Mouse (Mus musculus): ENCODE data around the gene Fermt1.

The Fermt1 gene

DNA sequence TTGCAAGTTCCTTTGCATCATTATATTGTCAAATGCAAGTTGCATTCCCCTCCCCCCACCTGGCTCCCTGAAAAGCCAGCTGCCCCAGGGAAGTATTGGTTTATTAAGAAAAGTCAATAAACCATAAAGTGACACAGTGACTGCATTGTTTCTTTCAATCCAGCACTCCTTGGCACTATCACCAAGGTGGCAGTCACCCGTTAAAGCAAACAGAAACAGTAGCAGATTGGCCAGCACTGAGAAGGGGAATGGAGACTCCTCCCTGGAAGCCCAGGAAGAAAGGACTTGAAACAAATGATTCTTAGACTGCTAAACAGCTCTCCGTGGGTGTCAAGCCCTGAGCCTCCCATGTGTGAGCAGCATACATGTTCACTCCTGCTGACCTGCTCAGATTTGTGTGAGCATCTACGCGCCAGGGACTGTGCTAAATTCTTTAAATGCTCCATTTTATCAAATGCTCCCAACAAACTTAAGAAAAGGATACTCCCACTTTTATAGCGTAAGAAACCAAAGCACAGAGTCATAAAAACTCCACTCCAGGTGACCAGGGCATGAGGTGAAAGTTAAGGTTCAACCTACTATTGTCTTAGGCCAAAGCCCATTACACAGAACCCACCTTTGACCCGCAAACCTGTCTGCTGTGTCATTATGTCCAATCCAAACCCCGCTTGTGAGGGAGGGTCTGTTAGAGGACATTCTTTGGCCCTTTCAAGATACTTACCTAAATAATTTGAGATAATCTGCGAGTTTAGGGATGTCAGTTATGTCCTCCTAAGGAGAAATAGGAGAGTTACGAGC lies 23.4 kb downstream of the Fermt1 start:
- CTCF ChIA-PET = no interaction called here

DNA sequence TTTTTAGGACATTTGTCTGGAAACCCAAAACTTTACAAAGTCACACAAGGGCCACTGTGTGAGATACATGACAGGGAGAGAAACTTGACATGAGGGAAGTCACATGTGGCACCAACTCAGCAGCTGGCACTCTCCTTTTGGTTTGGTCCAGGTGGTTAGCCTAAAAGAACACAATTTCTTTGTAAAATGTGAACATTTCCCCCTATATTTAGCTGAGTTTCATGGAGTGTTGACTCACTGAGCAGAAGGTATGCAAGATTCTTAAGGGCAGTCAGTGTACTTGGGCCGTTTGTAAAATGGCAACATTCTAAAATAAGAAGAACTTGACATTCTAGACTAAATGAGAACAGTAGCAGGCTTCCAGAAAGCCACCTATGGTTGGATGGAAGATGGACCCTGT lies 30.9 kb downstream of the Fermt1 start:
- CTCF ChIA-PET = no interaction called here

DNA sequence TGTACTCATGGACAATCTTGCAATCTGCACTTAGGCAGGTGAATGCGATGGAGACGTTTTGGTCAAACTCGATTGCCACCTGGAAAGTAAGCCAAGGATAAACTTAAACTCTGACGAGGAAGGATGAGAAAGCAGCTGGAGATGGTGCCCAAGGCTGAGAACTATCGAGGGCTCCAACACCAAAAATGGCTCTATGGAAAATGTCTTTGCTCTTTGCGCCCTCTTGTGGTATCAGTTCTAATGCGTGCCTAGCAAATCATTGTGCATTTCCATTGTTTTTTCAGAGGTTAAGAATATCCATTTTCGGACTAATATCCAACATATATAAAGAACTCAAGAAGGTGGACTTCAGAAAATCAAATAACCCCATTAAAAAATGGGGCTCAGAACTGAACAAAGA lies 38.9 kb downstream of the Fermt1 start:
- CTCF ChIA-PET = no interaction called here

DNA sequence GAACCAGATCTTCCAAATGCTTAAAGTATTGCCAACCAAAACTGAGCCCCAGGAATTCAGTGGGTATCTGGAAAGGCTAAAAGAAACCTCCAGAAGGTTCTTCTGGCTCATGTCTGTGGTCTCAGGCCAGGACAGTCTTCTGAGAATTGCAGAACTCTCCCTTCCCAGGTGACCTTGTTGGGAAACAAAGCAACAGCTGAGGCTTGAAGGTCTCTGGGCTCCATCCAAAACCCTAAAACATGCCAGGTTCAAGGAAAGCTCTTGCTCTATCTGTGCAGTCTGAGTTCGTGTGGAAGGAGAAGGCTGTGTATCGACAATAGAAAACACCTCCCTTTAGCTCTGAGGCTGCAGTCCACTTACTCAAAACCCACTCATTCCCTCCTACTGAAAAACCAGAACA lies 40.7 kb downstream of the Fermt1 start:
- CTCF ChIA-PET = no interaction called here

DNA sequence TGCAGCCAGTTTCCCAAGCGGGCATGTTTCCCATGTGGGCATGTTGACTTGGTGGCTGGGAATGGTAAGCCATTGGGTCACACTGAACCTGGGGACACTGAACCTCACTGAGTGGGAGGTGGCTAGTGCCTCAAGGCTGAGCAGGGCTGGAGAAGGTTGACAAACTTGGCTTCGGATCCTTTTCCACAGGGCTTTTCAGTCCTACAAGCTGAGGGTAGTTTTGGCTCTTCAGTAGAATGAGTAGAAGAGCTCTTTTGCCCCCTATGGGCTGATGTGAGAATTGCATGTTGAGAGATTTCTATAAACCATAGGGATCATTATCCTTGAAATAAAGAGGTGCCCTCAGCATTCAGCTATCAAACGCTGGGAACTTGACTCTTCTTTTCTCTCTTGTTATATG lies 42.2 kb downstream of the Fermt1 start:
- CTCF ChIA-PET = interaction anchor here (0.7 kb wide), 1 partner anchor 121 kb away, joined by 3 read pairs; no protein-coding TSS in a partner anchor

DNA sequence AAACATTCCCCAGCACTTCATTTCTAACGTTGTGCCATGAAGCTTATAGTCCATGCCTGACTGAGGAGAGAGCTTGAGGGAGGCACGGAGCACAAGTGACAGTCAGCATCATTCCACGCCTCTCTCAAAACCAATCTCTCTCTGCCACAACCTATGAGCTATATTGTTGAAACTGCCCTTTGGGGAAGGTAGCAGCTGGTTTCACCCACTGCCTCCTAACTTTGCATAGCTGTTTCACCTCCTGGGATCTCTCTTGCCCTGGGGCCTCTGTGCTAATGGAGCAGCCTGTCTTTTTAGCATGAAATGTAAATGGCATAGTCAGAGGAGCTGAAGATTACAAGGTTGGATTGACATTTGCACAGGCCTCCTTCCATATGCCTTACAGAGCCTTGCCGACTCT lies 43.6 kb downstream of the Fermt1 start:
- CTCF ChIA-PET = no interaction called here

DNA sequence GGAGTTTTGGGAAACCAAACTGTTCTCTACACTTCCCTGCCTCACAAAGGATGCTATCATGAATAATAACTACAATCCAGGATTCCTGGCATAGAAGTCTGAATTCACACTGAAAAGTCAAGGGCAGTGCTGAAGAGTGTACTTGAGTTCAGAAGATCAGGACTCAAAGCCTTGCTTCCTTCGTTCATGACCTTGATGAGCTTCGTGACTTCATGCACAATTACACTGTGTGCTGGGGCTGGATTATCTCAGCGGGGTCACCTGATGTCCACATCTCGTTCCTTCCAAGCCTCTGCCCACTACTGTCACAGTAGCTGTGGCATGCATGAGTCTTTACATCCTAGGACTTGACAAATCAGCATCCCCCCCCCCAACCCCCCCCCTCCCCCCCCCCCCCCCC lies 44.1 kb downstream of the Fermt1 start:
- CTCF ChIA-PET = no interaction called here

DNA sequence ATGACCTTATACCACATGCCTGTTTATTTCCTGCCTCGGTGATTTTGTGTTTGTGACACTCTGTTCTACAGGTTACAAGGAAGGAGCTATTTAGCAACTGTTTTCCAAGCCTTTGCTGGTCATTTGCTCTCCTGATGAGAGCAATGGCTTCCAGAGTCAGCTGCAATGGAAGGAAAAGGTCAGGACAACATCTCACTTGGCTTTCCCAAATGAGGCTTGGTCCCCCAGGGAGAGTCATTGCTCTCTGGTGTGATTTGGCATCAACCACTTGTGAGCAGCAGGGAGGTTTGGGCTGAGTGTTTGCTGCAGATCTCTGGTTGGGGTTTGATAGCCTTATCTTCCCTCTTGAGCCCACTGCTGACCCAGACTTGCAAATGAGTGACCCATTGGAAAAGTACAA lies 45.1 kb downstream of the Fermt1 start:
- CTCF ChIA-PET = no interaction called here

DNA sequence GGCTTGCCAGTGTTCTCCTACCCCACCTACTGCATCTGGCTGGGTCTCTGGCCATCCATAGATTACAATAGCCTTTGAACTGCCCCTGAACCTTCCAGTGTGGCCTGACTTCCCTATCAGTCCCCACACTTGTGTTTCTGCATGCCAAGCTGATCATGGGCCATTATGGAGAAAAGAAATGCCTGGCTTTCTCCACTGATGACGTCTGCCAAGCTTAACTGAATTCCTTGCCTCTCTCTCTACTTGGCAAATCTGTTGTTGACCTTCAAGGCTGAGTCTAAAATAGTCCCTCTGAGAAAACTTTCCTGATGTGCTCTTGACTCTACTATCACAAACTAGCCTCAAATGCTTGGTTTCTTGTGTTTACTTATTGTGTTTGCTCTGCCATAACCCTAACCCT lies 47.5 kb downstream of the Fermt1 start:
- CTCF ChIA-PET = no interaction called here

DNA sequence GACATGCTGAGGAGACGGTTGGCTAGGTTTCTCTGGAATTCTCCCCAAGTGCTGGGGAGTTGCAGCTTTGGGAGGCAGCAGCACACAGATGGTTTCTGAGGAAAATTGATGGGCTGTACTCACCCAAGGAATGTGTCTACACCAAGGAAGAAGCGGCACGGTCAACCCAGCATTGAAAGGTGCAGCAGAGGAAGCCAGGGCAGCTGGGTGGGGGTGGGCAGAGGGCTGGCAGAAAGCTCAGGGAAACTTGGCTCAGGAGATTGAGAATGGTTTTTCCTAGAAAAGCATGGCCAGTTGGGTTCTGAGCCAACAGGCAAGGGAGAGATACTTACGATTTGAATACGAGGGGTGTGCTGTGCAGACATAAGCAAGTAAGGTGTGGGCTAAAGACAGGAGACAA lies 51.9 kb downstream of the Fermt1 start:
- CTCF ChIA-PET = no interaction called here

DNA sequence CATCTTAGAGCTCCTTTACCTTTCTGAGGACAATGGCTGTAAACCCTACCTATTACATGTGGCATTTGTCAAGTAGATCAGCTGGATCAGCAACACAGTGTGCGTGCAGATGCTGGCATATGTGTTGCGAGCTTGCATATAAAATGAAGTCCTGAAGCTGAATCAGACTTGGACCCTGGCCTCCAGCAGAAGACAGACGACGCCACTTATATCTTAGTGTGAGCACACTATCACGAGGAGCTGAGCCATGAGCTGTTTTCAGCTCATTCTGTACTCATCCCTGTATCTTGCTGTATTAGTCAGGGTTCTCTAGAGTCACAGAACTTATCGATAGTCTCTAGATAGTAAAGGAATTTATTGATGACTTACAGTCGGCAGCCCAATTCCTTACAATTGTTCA lies 60.4 kb downstream of the Fermt1 start:
- CTCF ChIA-PET = interaction anchor here (0.7 kb wide), 1 partner anchor 38 kb away, joined by 4 read pairs; no protein-coding TSS in a partner anchor

DNA sequence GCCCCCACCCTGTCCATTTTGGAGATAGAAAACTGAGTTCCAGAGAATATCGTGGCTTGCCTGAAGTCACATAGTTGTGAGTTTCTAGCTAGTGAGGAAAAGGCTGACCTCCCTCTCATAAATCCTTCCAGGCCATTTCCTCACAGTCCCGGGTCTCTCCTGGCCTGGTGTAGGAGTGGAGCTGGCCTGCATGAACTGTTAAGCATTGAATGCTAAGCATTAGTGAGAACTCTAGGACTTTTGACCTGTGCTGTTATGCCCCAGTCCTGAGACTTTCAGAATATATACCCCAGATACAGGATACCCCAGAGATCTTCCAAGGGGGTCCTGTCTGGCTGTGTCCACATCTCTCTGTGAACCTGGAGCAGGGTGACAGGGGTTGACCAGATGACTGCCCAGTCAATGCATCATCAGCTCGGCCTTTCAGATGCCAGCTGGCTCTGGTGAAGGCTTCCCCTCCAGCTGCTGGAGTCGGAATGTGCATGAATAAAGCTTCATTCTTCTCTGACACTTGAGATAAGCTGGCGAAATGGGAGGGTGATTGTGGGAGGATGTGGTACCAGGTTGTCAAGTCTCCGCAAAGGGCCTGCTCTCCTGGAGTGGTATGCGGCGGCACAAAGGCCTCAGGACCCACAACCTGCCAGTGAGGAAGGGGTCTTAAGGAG lies 61.3 kb downstream of the Fermt1 start:
- CTCF ChIA-PET = no interaction called here

DNA sequence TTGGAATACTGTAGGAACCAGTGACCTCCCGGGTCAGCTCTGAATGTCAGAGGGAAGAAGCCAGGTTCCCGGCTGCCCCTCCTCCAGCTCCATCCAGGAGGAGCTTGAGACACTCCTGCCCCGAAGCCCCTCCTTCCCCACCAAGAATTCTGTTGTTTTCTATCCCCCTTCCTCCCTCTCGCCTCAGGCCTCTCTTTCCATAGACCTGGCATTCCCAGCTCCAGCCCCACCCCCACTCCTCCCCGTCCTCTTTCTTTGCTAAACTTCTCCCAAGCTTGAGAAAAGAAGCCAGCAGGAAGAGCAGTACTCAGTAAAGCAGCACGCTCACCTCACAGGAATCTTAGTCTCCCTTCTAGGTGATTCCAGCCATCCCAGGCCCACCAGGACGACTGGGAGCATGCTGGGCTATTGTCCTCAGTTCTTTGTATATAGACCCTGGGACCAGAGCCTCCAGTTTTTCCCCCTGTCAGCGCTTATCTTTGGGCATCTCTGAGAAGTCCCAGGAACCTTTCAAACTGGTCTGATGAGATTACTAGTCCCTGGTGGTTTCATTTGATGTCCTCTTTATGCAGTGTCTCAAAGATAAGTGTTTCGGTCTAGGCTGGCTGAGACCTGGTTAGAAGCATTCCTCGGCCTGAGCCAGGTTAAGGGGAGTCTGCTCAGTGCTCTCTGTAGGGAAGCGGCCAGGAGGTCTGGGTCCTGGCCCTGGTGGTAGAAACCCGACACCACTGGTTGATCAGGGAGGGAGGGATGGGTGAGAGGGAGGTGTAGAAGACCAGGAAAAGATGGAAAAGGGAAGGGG lies 64.7 kb downstream of the Fermt1 start, which contains the start of gene Lrrn4:
Gene Lrrn4, minus strand, starts transcription at position 48 of the 802 bp plus-strand sequence.
- CTCF ChIA-PET = no interaction called here

DNA sequence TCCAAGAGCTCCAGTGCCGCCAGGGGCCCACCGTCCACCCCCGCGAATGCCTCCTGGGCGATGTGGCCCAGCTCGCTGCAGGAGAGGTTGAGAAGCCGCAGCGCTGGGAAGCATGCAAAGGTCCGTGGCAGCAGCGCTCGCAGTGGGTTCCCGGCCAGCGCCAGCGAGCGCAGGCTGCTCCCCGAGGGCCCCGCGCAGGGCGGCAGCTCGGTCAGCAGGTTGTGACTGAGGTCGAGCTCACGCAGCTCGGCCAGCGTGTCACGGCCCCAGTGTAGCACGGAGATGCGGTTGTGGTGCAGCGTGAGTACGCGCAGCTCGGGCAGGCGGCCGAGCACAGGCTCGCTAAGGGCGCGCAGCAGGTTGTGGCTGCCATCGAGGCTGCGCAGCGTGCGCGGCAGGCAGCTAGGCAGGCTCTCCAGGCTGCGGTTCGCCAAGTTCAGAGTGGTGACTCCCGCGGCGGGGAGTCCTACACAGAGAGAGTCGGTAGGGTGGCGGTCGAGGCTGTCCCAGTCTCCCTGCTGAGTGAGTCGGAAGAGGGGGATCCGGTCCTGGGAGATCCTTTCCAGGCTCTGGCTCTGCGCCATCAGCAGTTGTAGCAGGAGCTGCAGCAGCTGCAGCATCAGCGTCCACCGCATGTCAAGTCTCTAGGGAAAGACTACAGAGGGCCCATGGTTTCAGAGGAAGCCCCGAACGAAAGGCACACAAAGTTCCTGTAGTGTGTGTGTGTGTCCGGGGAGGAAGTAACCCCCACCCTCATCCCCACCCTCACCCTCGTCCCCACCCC lies 66.3 kb downstream of the Fermt1 start:
- CTCF ChIA-PET = no interaction called here

DNA sequence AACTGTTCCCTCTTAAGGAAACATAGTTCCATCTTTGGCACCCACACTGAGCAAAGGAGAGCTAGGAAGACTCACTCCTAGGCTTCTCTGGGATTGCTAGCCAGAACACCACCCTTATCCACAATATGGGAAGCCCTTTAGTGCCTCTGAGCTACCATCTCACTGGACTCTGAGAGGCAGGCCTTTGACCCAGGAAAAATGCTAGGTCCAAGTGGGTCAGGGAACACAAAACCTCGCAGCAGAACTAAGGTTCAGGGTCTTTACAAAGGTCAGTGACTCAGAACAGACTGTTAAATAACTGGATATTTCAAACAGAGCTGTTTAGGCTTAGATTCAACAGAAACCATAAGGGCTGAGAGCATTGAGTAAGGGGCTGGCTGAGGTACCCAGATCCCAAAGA lies 68.7 kb downstream of the Fermt1 start:
- CTCF ChIA-PET = no interaction called here

DNA sequence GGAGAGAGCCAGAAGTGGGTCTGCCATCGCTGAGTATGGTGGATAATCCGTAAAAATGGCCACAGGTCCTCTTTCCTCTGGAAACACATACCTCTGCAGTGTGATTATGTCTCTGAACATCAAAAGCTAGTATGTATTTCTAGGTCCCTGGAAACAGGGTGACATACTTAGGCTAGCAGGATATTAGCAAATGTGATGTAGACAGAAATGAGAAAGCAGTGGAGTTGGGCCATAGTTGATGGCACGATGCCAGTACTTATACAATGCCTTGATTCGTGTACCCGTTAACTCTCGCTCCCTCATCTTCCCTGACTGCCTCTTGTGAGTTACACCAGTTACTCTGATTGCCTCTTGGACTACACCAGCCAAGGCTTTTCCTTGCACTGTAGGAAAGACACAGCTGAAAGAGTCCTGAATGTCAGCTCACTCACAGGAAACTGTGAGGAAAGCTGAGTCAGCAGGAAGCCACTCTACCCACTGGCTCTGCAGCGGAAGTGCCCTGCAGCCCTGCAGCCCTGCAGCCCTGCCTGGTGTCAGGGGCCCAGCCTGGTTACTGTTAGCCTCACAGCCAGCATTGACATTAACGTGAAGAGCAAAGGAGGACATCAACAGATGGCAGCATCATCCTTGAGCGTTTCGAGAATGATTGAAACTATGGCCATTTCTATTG lies 71.9 kb downstream of the Fermt1 start:
- CTCF ChIA-PET = no interaction called here

DNA sequence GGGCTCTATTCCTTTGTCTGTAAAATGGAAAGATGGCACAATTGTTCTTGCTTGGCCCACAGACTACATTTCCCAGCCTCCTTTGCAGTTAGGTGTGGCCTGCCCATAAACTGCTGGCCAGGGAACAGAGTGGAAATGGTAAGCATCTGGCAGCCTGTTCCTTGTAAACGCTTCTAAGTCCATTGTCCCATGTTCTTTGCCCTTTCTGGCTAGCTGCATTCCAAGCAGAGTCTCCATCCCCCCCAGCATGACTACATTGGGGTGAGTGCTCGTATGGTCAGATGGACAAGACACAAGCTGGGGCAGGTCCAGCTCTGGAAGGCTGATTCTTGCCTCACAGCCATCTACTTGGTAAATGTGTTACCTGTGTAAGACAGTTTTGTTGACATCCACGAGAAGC lies 74.0 kb downstream of the Fermt1 start:
- CTCF ChIA-PET = no interaction called here

DNA sequence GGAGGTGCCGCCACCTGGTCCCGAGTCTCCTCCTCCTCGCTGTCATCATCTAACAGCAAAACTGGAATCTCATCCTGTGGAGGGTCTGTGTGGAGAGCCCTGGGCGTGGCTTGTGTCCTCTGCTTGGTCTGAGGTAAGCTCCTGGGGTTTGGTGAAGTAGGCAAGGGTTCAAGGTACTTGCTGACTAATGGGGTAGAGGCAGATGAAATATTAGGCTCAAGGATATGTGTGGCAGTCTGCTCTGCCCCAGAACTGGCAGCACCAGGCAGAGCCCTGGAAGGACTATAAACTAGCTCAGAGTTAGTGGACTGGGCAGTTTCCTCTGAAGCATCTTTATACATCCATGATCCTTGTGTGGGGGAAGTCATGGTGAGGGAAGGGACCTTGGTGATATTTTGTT lies 75.4 kb downstream of the Fermt1 start:
- CTCF ChIA-PET = no interaction called here

DNA sequence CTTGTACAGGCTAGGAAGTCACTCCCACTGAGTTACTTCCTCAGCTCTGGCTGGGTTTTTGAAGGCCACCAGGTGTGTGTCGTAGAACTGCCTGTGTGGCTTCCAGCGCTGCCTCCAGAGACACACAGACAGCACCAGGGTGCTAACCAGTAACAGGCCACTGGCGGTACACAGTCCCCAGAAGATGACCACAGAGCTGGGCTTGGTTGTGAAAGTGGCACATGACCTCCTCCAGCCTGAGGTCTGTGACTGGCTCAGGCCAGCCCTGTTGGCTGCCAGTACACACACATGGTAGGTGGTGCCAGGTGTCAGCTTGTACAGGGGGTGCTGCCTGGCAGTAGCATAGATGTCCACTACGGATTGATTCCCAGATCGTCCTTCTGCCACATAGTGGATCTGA lies 76.0 kb downstream of the Fermt1 start:
- CTCF ChIA-PET = no interaction called here

DNA sequence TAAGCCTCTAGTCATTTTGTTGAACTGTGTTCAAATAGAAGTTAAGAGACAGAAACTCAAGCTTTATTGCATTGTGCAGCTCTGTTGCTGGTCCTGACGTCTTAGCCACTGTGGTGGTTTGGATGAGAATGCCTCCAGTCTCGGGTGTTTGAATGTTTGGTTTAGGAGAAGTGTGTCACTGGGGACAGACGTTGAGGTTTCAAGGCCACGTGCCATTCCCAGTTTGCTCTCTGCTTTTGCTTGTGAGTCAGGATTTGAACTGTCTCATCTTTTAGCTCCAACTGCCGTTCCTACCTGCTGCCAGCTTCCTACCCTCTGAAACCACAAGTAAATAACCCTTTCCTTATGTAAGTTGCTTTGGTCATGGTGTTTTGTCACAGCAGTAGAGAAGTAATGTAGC lies 78.2 kb downstream of the Fermt1 start:
- CTCF ChIA-PET = no interaction called here

DNA sequence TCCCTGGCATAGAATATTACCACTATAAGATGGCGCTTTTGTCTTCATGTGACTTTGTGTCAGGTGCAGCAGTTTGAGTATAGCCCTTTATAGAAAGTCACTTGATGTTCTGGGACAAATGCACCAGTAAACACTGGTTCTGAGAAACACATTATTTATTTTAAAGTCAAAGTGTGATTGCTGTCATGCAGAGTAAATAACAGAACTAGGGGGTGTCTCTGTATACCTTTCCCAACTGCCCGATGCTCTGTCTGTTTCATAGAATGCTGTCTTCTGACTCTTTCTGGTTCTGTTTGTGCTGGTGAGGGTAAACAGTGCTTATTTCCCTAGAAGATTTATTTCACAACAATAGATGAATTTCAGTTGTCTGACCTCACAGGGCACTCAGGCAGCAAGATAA lies 82.4 kb downstream of the Fermt1 start:
- CTCF ChIA-PET = no interaction called here

DNA sequence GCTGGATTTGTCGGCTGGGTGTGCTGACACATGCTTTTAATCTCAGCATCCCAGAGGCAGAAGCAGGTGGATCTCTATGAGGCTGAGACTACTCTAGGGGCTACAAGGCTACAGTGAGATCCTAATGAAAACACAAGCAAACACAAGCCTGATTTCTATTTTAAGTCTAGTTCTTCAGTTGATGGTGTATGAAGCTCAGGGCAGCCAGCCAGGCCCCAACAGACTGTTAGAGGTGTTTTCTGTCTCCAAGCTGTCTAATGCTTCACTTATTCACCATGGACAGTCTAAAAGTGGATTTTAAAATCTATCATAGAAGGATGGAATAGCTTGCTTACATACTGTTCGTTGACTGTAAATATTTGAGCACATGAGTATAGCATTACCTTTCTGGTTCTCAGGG lies 84.2 kb downstream of the Fermt1 start:
- CTCF ChIA-PET = no interaction called here

Data from spleen, embryonic (tissue).